Mouse (Mus musculus) stomach, adult 2 months (tissue): Measurements from ENCODE around the gene Ear2. TPM values are rescaled to one million over a fixed set of nuclear protein-coding genes. Genes with fewer than 3 reads are reported as not detected.

Experiments
- polyA plus RNA-seq: library from polyadenylated mRNA; depleted of rRNA; stranded (reverse); fragments of >200 nt; gene quantifications from 2 replicates; pipeline ENCODE4 v1.2.3, GENCODE M21; 2012; rRNA removed

Ear2 gene
- polyA plus RNA-seq, result 9.3 and 16.4 TPM in 2 replicates

DNA sequence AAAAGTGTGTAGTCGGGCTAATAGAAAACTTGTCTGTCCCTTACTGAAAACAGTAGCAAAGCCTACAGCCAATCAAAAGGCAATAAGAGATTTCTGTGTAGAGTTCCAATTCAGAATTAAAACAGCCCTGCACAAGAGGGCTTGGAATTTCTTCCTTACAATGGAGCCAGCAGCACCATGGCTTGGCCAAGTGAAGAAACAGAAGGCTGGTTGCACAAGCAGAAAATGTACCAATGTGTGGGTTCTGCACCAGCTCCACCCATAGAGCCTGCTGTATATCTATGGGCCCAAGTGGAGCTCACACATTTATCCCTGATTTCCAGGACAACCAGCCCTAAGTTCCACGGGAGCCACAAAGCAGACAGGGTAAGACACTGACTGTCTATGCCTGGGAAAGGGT lies at the start of gene Ear2:
TSS of gene Ear2 (plus strand) at position 301 of the 400 bp plus-strand sequence.

DNA sequence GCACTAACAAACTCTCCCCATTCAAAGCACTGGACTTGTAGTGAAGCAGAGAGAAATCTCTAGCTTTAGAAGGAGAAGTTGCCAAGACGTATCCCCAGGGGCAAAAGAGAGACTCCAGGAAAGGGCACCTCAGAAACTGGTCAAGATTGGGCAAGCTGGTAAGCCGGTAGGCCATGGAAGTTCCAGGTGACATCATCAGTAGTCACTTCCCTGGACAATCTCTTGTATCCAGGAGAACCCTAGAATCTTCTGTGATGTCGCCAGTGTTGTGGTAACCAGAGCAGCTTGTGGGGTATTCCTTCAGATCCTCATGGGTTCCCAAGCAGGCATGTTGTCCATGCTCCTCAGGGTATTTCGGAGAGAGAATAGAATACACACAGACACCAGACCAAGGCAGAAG lies 21.1 kb downstream of the Ear2 start, which contains the start of gene Gm3327:
TSS of gene Gm3327 (plus strand) at position 301 of the 400 bp plus-strand sequence.

Other genes starting within 250 kb of the Ear2 start
- not detected in 2 replicates for gene Ear1, start 227.1 kb upstream of the Ear2 start, polyA plus RNA-seq
- gene Ear10, start 179.1 kb upstream of the Ear2 start, polyA plus RNA-seq, result not detected in 2 replicates
- 0.09 and 0.16 TPM in 2 replicates for gene Gm8113, start 177.3 kb upstream of the Ear2 start, polyA plus RNA-seq
- not detected in 2 replicates for gene Ang5, start 145.6 kb upstream of the Ear2 start, polyA plus RNA-seq
- gene Ang6, start 100.4 kb upstream of the Ear2 start, polyA plus RNA-seq, result not detected in 2 replicates
- not detected in 2 replicates for gene Gm3327, start 21.2 kb downstream of the Ear2 start, polyA plus RNA-seq
- gene Gm8212, start 95.0 kb downstream of the Ear2 start, polyA plus RNA-seq, result not detected in 2 replicates
- not detected in 2 replicates for gene 4930503E14Rik, start 110.6 kb downstream of the Ear2 start, polyA plus RNA-seq
- gene Gm8220, start 182.9 kb downstream of the Ear2 start, polyA plus RNA-seq, result not detected in 2 replicates
- not detected in 2 replicates for gene Gm5930, start 235.9 kb downstream of the Ear2 start, polyA plus RNA-seq